Mouse (Mus musculus) erythroblast, embryonic 14.5 days (primary cell): Measurements from ENCODE around the gene Cyb561d1. TPM values are rescaled to one million over a fixed set of nuclear protein-coding genes. Genes with fewer than 3 reads are reported as not detected.

Experiments
- H3K27me3 ChIP-seq: 2 replicates; pipeline ENCODE4 v1.6.1; 2012; ENCODE audit warnings: inconsistent platforms; ENCODE audit not compliant: control insufficient read depth
- H3K36me3 ChIP-seq: 2 replicates; pipeline ENCODE4 v1.6.1; 2012; ENCODE audit warnings: mild to moderate bottlenecking, inconsistent platforms; ENCODE audit not compliant: control insufficient read depth
- H3K4me1 ChIP-seq: 2 replicates; pipeline ENCODE4 v1.6.1; 2012; ENCODE audit warnings: inconsistent platforms; ENCODE audit not compliant: control insufficient read depth
- H3K4me3 ChIP-seq: replicated peaks from 2 replicates; pipeline ENCODE3; 2012; ENCODE audit warnings: moderate library complexity, mild to moderate bottlenecking, inconsistent platforms
- H3K9me3 ChIP-seq: 2 replicates; pipeline ENCODE4 v1.6.1; 2012; ENCODE audit warnings: low read length, inconsistent platforms, mixed read lengths; ENCODE audit not compliant: control insufficient read depth
- GATA1 ChIP-seq: IDR thresholded peaks from 2 replicates; pipeline ENCODE4 v1.6.1; 2012; ENCODE audit warnings: low read length, inconsistent platforms, mixed read lengths
- TAL1 ChIP-seq: IDR thresholded peaks from 3 replicates; pipeline ENCODE4 v1.6.1; 2012; ENCODE audit warnings: low read length, inconsistent platforms, mixed read lengths
- polyA plus RNA-seq: library from polyadenylated mRNA; stranded (reverse); fragments of >175 nt; gene quantifications from 2 replicates; pipeline ENCODE4 v1.2.3, GENCODE M21; 2012

The Cyb561d1 gene
- polyA plus RNA-seq, 1 experiment: 0.33 TPM

GRCm38 (mm10) chr3:108180514-108180913, 20.5 kb downstream of the Cyb561d1 start:
- Histone ChIP-seq H3K4me3 (no peak overlapping the region), H3K36me3 (no peaks in the 10 kb centered on the region), H3K4me1 (peaks cover 2% of the 10 kb centered on the region), H3K27me3 (peaks cover 28% of the 10 kb centered on the region), H3K9me3 (no peaks in the 10 kb centered on the region)
- TF ChIP-seq GATA1 (no peak), TAL1 (no peak)

DNA sequence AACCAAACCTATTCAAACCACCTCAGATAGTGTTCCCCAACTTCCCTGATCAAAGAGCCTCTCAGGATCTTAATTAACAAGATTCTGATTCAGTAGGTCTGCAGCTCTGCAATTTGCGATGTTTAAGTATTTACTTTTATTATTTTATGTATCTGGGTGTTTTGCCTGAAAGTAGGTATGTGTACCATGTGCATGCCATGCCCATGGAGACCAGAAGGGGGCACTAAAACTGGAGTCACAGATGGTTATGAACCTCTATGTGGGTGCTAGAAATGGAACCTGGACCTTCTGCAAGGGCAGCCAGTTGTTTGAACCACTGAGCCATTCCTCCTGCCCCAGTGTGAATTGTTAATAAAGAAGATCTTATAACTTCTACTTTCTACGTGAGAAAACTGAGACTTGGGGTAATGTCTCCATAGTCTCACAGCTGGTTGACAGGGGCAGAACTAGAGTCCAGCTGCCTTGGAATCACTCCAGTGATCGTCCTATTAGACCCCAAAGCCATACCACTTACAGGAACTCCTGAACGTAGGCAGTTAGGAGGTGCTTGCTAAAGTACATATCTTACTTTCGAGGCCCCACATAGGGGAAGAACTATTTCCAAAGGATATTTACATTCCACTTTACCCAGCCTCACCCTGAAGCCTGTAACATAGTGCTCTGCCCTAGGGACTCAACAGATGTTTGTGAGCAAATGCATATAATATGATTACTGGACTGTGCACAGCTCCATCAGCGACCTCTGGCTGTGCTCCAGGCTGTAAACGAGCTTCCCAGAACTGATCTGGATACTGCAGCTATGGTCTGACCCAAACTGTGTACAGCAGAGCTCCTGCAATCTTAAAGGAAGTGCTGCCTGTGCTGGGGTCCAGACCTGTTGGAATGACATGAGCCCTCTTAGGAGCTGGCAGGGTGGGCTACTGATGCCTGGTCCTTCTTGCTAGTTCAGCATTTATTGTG, 22.0 kb downstream of the Cyb561d1 start:
- peaks cover 22% of the 10 kb centered on the region for H3K27me3 ChIP-seq
- no peaks in the 10 kb centered on the region for H3K9me3 ChIP-seq
- no peaks in the 10 kb centered on the region for H3K4me1 ChIP-seq
- no peaks in the 10 kb centered on the region for H3K36me3 ChIP-seq
- TF ChIP-seq TAL1: no peak
- TF ChIP-seq GATA1: no peak
- H3K4me3 ChIP-seq: no peak overlapping the region

GRCm38 (mm10) chr3:108174672-108175531, 26.1 kb downstream of the Cyb561d1 start:
- TF ChIP-seq GATA1 (no peak), TAL1 (no peak)
- H3K4me1 ChIP-seq: no peaks in the 10 kb centered on the region
- no peak overlapping the region for H3K4me3 ChIP-seq
- peaks cover 11% of the 10 kb centered on the region for H3K27me3 ChIP-seq
- H3K9me3 ChIP-seq: no peaks in the 10 kb centered on the region
- no peaks in the 10 kb centered on the region for H3K36me3 ChIP-seq

- no peaks in the 10 kb centered on the region for H3K4me1 ChIP-seq
- peaks cover 2% of the 10 kb centered on the region; the same call in 1 of the 2 replicates for H3K27me3 ChIP-seq
- no peak overlapping the region for H3K4me3 ChIP-seq
- no peaks in the 10 kb centered on the region for H3K9me3 ChIP-seq
- H3K36me3 ChIP-seq: no peaks in the 10 kb centered on the region
- TF ChIP-seq TAL1 (no peak), GATA1 (no peak)
Observed at GRCm38 (mm10) chr3:108169199-108169598, 31.8 kb downstream of the Cyb561d1 start.

GRCm38 (mm10) chr3:108167499-108167898, 33.5 kb downstream of the Cyb561d1 start:
- H3K36me3 ChIP-seq: no peaks in the 10 kb centered on the region
- no peaks in the 10 kb centered on the region for H3K4me1 ChIP-seq
- H3K4me3 ChIP-seq: no peak overlapping the region
- H3K9me3 ChIP-seq: no peaks in the 10 kb centered on the region
- peaks cover 4% of the 10 kb centered on the region; the same call in 1 of the 2 replicates for H3K27me3 ChIP-seq
- TF ChIP-seq GATA1 (no peak), TAL1 (no peak)

- H3K36me3 ChIP-seq: no peaks in the 10 kb centered on the region
- H3K4me1 ChIP-seq: no peaks in the 10 kb centered on the region
- H3K4me3 ChIP-seq: no peak overlapping the region
- TF ChIP-seq TAL1 (no peak), GATA1 (no peak)
- no peaks in the 10 kb centered on the region for H3K9me3 ChIP-seq
- peaks cover 3% of the 10 kb centered on the region for H3K27me3 ChIP-seq
Observed at GRCm38 (mm10) chr3:108166486-108167211, 34.4 kb downstream of the Cyb561d1 start.

DNA sequence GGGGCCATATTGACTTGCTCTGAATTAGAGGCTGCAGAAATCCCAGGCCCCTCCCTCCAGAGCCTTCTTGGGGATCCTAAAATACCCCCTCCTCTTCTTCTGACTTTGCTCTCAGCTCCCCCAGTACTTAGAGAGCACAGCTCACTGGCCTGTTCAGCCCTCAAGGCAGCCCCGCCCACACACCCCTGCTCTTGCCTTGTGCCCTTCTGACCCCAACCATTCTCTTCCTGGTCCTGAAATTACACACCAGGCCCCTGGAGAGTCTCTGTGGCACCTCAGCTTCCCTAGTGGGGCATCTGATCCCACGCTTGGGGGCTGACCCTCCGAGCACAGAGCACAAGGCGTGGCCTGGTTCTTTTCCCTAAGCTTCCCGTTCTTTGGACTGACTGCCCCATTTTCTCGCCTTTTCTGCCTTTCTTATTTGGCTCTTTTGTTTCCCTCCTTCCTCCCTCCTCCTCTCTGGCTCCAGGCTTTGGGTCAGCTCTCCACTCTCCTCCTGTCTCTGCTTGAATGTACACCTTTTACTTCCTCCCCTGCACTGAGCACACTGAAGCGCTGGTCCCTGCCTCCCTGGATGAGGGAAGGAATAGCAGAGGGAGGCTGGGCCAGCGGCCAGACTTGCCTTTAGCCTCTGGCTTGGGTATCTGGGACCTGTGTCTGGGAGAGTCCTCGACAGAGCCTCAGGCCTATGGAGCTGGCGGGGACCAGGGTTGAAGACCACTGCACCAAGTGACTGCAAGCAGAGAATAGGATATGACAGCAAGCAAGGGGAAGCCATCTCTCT, 35.3 kb downstream of the Cyb561d1 start:
- Histone ChIP-seq H3K36me3 (no peaks in the 10 kb centered on the region), H3K4me1 (no peaks in the 10 kb centered on the region), H3K9me3 (no peaks in the 10 kb centered on the region), H3K4me3 (no peak overlapping the region), H3K27me3 (peaks cover 8% of the 10 kb centered on the region)
- TF ChIP-seq GATA1 (no peak), TAL1 (no peak)

GRCm38 (mm10) chr3:108164807-108165206, 36.2 kb downstream of the Cyb561d1 start:
- peaks cover 3% of the 10 kb centered on the region for H3K9me3 ChIP-seq
- TF ChIP-seq TAL1: no peak
- TF ChIP-seq GATA1: no peak
- H3K36me3 ChIP-seq: no peaks in the 10 kb centered on the region
- H3K4me1 ChIP-seq: no peaks in the 10 kb centered on the region
- H3K4me3 ChIP-seq: no peak overlapping the region
- peaks cover 11% of the 10 kb centered on the region for H3K27me3 ChIP-seq
